Mouse (Mus musculus) ES-E14 (cell line): Measurements from ENCODE around the gene Isl1. TPM values are rescaled to one million over a fixed set of nuclear protein-coding genes. Genes with fewer than 3 reads are reported as not detected.

Experiments
- DNase-seq: peaks from one replicate; pipeline ENCODE4 v3.0.0-alpha.2; 2013; ENCODE audit warnings: low read depth, low spot score
- H3K27ac ChIP-seq: 2 replicates; pipeline ENCODE4 v1.5.1; 2012; ENCODE audit warnings: low read depth, mild to moderate bottlenecking, low read length, moderate library complexity, mixed read lengths; ENCODE audit not compliant: poor library complexity, insufficient read depth, severe bottlenecking
- H3K36me3 ChIP-seq: 2 replicates; pipeline ENCODE4 v1.6.1; 2012; ENCODE audit warnings: mild to moderate bottlenecking, low read length, moderate library complexity, mixed read lengths; ENCODE audit not compliant: control insufficient read depth, poor library complexity, insufficient read depth, severe bottlenecking
- H3K4me1 ChIP-seq, 2 experiments: fragments of 150-350 bp in 1 of 2; sonication (generic) in 1 of 2; 2 replicates each; pipeline ENCODE4 v1.6.1; 2012; ENCODE audit warnings: low read length in 2 of 2, mild to moderate bottlenecking in 1 of 2, mixed read lengths in 1 of 2; ENCODE audit not compliant: control insufficient read depth in 2 of 2, insufficient read depth in 2 of 2, poor library complexity in 1 of 2
- H3K4me3 ChIP-seq, 2 experiments: fragments of 150-350 bp in 1 of 2; sonication (generic) in 1 of 2; 2 replicates each; pipeline ENCODE4 v1.5.1; 2012; ENCODE audit warnings: low read length in 2 of 2, low read depth in 1 of 2, mild to moderate bottlenecking in 1 of 2, mixed read lengths in 1 of 2; ENCODE audit not compliant: insufficient read depth in 1 of 2, poor library complexity in 1 of 2, severe bottlenecking in 1 of 2
- H3K9ac ChIP-seq: 2 replicates; pipeline ENCODE4 v1.6.1; 2012; ENCODE audit warnings: low read depth, mild to moderate bottlenecking, low read length, mixed read lengths; ENCODE audit not compliant: poor library complexity, insufficient read depth, severe bottlenecking
- H3K9me3 ChIP-seq: fragments of 150-350 bp; sonication (generic); 2 replicates; pipeline ENCODE4 v1.6.1; 2012; ENCODE audit warnings: low read depth, mild to moderate bottlenecking, low read length; ENCODE audit not compliant: control insufficient read depth, insufficient read depth
- CHD2 ChIP-seq: IDR thresholded peaks from 2 replicates; pipeline ENCODE4 v1.6.1; 2014; ENCODE audit warnings: mild to moderate bottlenecking, low read depth, low read length, inconsistent platforms
- HCFC1 ChIP-seq: IDR thresholded peaks from 2 replicates; pipeline ENCODE4 v1.6.1; 2012; ENCODE audit warnings: low read length, inconsistent platforms, borderline replicate concordance; ENCODE audit not compliant: insufficient read depth
- MAFK ChIP-seq: IDR thresholded peaks from 2 replicates; pipeline ENCODE4 v1.6.1; 2014; ENCODE audit warnings: mild to moderate bottlenecking, low read depth, low read length, inconsistent platforms; ENCODE audit not compliant: insufficient read depth
- ZC3H11A ChIP-seq: IDR thresholded peaks from 2 replicates; pipeline ENCODE4 v1.6.1; 2012; ENCODE audit warnings: low read depth, mild to moderate bottlenecking, inconsistent platforms, low read length, borderline replicate concordance
- ZNF384 ChIP-seq: IDR thresholded peaks from 2 replicates; pipeline ENCODE4 v1.6.1; 2012; ENCODE audit warnings: low read depth, low read length, inconsistent platforms
- in situ Hi-C, 2 experiments: fragments of 600-800 bp; cut with MboI; formaldehyde crosslinking; loops; one replicate each; pipeline ENCODE4 v1.15.1; 2025; ENCODE audit warnings: low sequenced_read_pairs in 2 of 2, inconsistent platforms in 1 of 2; ENCODE audit not compliant: unreplicated experiment in 2 of 2
- total RNA-seq: library from RNA; depleted of rRNA; stranded (reverse); fragments of 300-350 nt; gene quantifications from 2 replicates; pipeline ENCODE4 v1.2.3, GENCODE M21; 2012

The Isl1 gene
- total RNA-seq, 1 experiment, result 1.5 TPM

DNA sequence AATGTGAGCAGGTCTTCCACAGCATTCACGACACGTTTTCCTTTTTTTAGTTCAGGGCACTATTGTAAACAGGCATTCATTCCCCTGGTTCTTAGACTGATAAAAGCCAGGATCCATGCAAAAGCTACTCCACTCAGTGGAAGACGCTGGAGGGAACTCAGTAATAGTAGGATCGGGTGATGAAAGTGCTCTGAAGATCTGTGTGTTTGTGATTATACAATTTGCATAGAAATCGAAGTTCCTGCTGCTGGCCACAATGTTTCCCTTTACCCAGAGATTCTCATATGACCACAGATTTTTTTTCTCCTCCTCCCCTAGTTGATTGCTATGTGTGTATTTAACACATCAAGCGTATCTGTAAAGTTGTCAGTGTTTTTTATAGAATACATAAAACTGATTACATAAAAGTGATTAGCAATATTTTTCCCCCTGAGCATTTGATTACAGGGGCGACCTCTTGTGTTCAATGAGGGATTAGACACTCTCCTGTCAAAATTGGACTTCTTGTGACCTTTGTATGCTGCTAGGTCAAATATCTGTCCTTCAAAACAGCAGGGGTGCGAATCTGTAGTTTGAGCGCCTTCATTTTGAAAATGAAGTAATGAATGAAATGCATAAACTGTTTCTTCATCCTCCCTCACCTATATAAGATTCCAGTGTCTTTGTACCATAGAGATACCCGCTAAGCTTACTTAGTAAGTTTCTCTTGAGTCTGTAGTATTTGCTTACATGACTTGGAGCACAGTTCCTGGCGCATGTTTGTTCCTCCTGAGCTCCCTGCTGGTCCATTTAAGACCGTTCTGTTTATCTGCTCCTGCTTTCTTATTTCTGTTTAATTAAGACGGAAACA is 2.6 kb upstream of the Isl1 start:
- Histone ChIP-seq H3K9ac (no peak overlapping the region), H3K36me3 (no peaks in the 10 kb centered on the region), H3K27ac (no peak overlapping the region), H3K9me3 (no peaks in the 10 kb centered on the region), H3K4me1 (no peaks in the 10 kb centered on the region), H3K4me3 (no peak overlapping the region)
- TF ChIP-seq HCFC1 (no peak), MAFK (no peak), ZC3H11A (no peak), ZNF384 (no peak)
- in situ Hi-C loops, result loop anchor here in 1 of 2 experiments (25.0 kb wide), 1 partner anchor 400 kb away; no protein-coding TSS in a partner anchor
- no peak for DNase-seq

DNA sequence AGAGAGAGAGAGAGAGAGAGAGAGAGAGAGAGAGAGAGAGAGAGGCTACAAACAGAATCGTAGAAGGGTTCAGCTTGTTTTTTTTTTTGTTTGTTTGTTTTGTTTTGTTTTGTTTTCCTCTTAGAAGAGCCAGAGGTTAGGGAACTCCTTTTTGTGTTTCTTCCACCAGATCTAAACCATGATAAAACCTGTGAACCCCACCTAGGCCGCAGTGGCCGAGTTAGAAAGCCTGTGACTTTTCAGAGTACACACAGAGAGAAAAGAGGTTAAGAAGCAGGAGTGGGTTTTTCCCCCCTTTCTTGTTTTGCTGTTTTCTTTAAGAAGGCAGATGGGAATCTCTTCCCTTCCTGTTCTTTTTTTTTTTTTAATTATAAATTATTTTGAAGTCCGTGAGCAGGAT is 1.5 kb upstream of the Isl1 start:
- DNase-seq, result no peak
- Histone ChIP-seq H3K4me1 (no peaks in the 10 kb centered on the region), H3K9ac (no peak overlapping the region), H3K9me3 (no peaks in the 10 kb centered on the region), H3K27ac (no peak overlapping the region), H3K36me3 (no peaks in the 10 kb centered on the region), H3K4me3 (no peak overlapping the region)
- in situ Hi-C loops, result loop anchor here in 1 of 2 experiments (25.0 kb wide), 1 partner anchor 401 kb away; no protein-coding TSS in a partner anchor
- no peak for TF ChIP-seq ZC3H11A
- no peak for TF ChIP-seq HCFC1
- no peak for TF ChIP-seq MAFK
- no peak for TF ChIP-seq CHD2
- TF ChIP-seq ZNF384, result no peak

DNA sequence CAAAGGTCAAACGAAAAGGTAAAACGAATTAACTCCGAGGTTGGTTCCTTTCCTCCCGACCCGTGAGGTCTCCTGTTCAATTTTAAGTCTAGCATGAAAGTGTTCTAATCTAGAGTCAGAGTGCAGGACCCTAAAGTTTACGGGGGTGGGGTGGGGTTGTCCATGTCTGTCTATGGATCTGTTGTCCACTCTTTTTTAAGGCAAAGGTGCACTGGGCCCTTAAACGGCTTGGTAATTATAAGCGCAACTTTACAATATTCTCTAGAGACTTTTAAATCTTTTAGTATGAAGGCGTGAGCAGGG is 925 bp upstream of the Isl1 start:
- no peaks in the 10 kb centered on the region for H3K9me3 ChIP-seq
- H3K36me3 ChIP-seq, result no peaks in the 10 kb centered on the region
- no peak for TF ChIP-seq MAFK
- no peak for TF ChIP-seq ZNF384
- TF ChIP-seq ZC3H11A, result no peak
- H3K4me3 ChIP-seq, result peak overlapping the region; percentile 70 to 71; a peak in 3 of 4 replicates
- H3K9ac ChIP-seq, result no peak overlapping the region
- no peaks in the 10 kb centered on the region for H3K4me1 ChIP-seq
- no peak overlapping the region for H3K27ac ChIP-seq
- no peak for DNase-seq
- in situ Hi-C loops, result loop anchor here in 1 of 2 experiments (25.0 kb wide), 1 partner anchor 402 kb away; no protein-coding TSS in a partner anchor

DNA sequence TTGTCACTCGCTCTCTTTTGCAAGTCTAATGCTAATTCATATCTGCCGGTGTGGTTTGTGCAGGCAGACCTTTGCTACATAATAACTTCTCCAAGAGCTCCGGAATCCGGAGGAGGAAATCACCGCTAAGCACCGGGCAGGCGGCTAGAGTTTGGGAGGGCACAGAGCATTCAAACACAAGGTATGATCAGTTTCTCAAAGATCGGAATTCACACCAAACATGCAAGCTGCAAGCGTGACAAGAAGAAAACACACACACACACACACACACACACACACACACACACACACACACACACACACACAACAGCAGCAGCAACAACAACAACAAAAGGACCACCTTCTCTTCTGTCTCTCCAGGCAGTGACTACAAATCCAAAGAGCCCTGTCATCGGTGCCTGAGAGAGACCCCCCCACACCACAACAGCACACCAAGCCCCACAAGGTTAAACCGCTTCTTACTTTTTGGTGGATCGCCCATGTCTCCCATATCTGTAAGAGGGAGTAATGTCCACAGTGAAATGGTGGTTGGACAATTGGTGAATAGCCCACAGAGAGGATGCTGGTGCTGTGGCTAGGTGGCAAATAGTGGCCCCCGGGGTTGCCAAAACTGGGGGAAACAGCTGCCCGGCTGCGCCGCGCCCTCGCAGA is 431 bp downstream of the Isl1 start:
- H3K4me3 ChIP-seq, result peak overlapping the region; percentile 70 to 71
- H3K9me3 ChIP-seq, result no peaks in the 10 kb centered on the region
- DNase-seq, result no peak
- in situ Hi-C loops, result loop anchor here (5.0 to 25.0 kb wide), 2 partner anchors 398 to 403 kb away; no protein-coding TSS in a partner anchor
- no peaks in the 10 kb centered on the region for H3K36me3 ChIP-seq
- H3K9ac ChIP-seq, result no peak overlapping the region
- H3K27ac ChIP-seq, result no peak overlapping the region
- peaks cover 0 to 3% of the 10 kb centered on the region in 2 experiments; a peak in 1 of 4 replicates for H3K4me1 ChIP-seq
- TF ChIP-seq MAFK (no peak), ZC3H11A (no peak), ZNF384 (no peak), CHD2 (no peak), HCFC1 (no peak)
